Mouse (Mus musculus): ENCODE measurements around the gene Inf2. TPM values are rescaled to one million over a fixed set of nuclear protein-coding genes. Genes with fewer than 3 reads are reported as not detected.
A peak's percentile ranks its signal among the peaks of the same experiment; 100 is the strongest.

The Inf2 gene
- total RNA-seq, 2 experiments from 2014 or later: 53.3 to 62.6 TPM

GRCm38 (mm10) chr12:112617184-112617583, 28.6 kb downstream of the Inf2 start:
- intact Hi-C loops (cut with DNase I): no loop called here
- DNase-seq (ENCODE audit: extremely low spot score in 1 of 2, low spot score in 2 of 2): peak; percentile 70 to 76

- intact Hi-C loops (cut with DNase I): no loop called here
- peak; percentile 64 to 84 for DNase-seq (ENCODE audit: extremely low spot score in 1 of 2, low spot score in 2 of 2)
Measured at GRCm38 (mm10) chr12:112617898-112618380, 29.4 kb downstream of the Inf2 start.

GRCm38 (mm10) chr12:112618981-112619685, 30.5 kb downstream of the Inf2 start:
- no peak for DNase-seq (ENCODE audit: extremely low spot score in 1 of 2, low spot score in 2 of 2)
- intact Hi-C loops (cut with DNase I): no loop called here

- DNase-seq (ENCODE audit: extremely low spot score in 1 of 2, low spot score in 2 of 2): peak in 1 of 2 experiments; percentile 72
- intact Hi-C loops (cut with DNase I): loop anchor here (5.0 kb wide), 1 partner anchor 68 kb away; no protein-coding TSS in a partner anchor
Measured at GRCm38 (mm10) chr12:112619686-112620353, 31.2 kb downstream of the Inf2 start, which contains the start of gene Adssl1. Gene Adssl1 (plus strand): TSS chr12:112620045.

- intact Hi-C loops (cut with DNase I): loop anchor here (5.0 kb wide), 1 partner anchor 68 kb away; no protein-coding TSS in a partner anchor
- no peak for DNase-seq (ENCODE audit: extremely low spot score in 1 of 2, low spot score in 2 of 2)
Measured at GRCm38 (mm10) chr12:112620354-112621061, 31.9 kb downstream of the Inf2 start.

GRCm38 (mm10) chr12:112621900-112622299, 33.3 kb downstream of the Inf2 start:
- DNase-seq (ENCODE audit: extremely low spot score in 1 of 2, low spot score in 2 of 2): no peak
- intact Hi-C loops (cut with DNase I): loop anchor here (5.0 kb wide), 1 partner anchor 70 kb away; no protein-coding TSS in a partner anchor

GRCm38 (mm10) chr12:112623742-112624141, 35.2 kb downstream of the Inf2 start:
- DNase-seq (ENCODE audit: extremely low spot score in 1 of 2, low spot score in 2 of 2): peak in 1 of 2 experiments; percentile 69
- intact Hi-C loops (cut with DNase I): loop anchor here (5.0 kb wide), 1 partner anchor 71 kb away; no protein-coding TSS in a partner anchor

GRCm38 (mm10) chr12:112625700-112626099, 37.1 kb downstream of the Inf2 start:
- intact Hi-C loops (cut with DNase I): no loop called here
- DNase-seq (ENCODE audit: extremely low spot score in 1 of 2, low spot score in 2 of 2): no peak

GRCm38 (mm10) chr12:112626455-112626854, 37.9 kb downstream of the Inf2 start:
- no peak for DNase-seq (ENCODE audit: extremely low spot score in 1 of 2, low spot score in 2 of 2)
- intact Hi-C loops (cut with DNase I): no loop called here

GRCm38 (mm10) chr12:112627097-112627881, 38.7 kb downstream of the Inf2 start:
- intact Hi-C loops (cut with DNase I): no loop called here
- DNase-seq (ENCODE audit: extremely low spot score in 1 of 2, low spot score in 2 of 2): no peak

- DNase-seq (ENCODE audit: extremely low spot score in 1 of 2, low spot score in 2 of 2): no peak
- intact Hi-C loops (cut with DNase I): no loop called here
Measured at GRCm38 (mm10) chr12:112628197-112628596, 39.6 kb downstream of the Inf2 start.

- DNase-seq (ENCODE audit: extremely low spot score in 1 of 2, low spot score in 2 of 2): peak in 1 of 2 experiments; percentile 72
- intact Hi-C loops (cut with DNase I): no loop called here
Measured at GRCm38 (mm10) chr12:112628928-112629721, 40.5 kb downstream of the Inf2 start.

- intact Hi-C loops (cut with DNase I): no loop called here
- no peak for DNase-seq (ENCODE audit: extremely low spot score in 1 of 2, low spot score in 2 of 2)
Measured at GRCm38 (mm10) chr12:112630029-112630428, 41.4 kb downstream of the Inf2 start.

GRCm38 (mm10) chr12:112630796-112631195, 42.2 kb downstream of the Inf2 start:
- no peak for DNase-seq (ENCODE audit: extremely low spot score in 1 of 2, low spot score in 2 of 2)
- intact Hi-C loops (cut with DNase I): no loop called here

GRCm38 (mm10) chr12:112631472-112631871, 42.9 kb downstream of the Inf2 start:
- no peak for DNase-seq (ENCODE audit: extremely low spot score in 1 of 2, low spot score in 2 of 2)
- intact Hi-C loops (cut with DNase I): no loop called here

- intact Hi-C loops (cut with DNase I): no loop called here
- DNase-seq (ENCODE audit: extremely low spot score in 1 of 2, low spot score in 2 of 2): no peak
Measured at GRCm38 (mm10) chr12:112632084-112632777, 43.6 kb downstream of the Inf2 start.

- intact Hi-C loops (cut with DNase I): no loop called here
- DNase-seq (ENCODE audit: extremely low spot score in 1 of 2, low spot score in 2 of 2): no peak
Measured at GRCm38 (mm10) chr12:112632907-112633306, 44.3 kb downstream of the Inf2 start.
